Mouse (Mus musculus) thymus, postnatal 14 days (tissue): Measurements from ENCODE around the gene Smoc2.

ENCODE experiments used
- DNase-seq: peaks from one replicate; pipeline ENCODE4 v3.0.0; 2021

Gene Smoc2

GRCm38 (mm10) chr17:14353219-14354079 is 74.1 kb downstream of the Smoc2 start:
- no peak for DNase-seq

- DNase-seq = no peak
Measured at GRCm38 (mm10) chr17:14361511-14361910, 82.2 kb downstream of the Smoc2 start.

DNA sequence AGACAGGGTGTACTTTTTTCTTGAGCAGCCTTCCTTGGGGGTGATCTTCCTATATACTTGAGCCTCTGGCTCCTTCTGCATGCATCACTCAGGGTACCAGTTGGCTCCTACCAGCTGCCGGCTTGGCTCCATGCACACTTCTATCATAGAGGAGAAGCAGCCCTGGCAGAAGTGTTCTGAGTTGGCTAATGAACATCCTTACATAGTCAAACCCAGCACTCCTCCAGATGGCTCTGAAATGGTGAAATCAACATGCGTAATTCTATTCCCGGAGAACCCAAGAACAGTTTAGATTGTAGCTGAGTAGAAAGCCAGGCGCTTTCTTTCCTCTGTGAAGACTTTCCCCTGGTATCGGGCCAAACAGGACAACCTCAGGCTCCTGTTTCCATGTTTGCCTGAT is 91.2 kb downstream of the Smoc2 start:
- DNase-seq = no peak

DNA sequence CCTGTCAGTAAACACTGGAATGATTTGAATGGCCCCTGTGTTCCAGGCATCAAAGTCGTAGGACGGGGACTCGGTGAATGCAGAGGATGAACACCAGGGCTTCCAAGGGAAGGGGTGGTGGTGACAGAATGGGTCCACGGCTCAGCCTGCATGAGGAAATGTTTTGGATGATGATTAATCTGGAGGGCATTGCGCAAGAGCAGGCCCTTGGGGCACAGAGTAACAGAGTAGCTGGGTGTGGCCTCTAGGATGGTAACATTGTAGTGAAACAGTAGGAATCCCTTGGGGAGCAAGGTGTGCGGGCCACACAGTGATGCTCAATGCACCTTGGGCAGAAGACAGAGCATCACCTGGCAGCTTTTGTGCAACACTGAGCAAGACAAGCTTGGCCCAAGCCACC is 92.3 kb downstream of the Smoc2 start:
- DNase-seq = no peak

DNA sequence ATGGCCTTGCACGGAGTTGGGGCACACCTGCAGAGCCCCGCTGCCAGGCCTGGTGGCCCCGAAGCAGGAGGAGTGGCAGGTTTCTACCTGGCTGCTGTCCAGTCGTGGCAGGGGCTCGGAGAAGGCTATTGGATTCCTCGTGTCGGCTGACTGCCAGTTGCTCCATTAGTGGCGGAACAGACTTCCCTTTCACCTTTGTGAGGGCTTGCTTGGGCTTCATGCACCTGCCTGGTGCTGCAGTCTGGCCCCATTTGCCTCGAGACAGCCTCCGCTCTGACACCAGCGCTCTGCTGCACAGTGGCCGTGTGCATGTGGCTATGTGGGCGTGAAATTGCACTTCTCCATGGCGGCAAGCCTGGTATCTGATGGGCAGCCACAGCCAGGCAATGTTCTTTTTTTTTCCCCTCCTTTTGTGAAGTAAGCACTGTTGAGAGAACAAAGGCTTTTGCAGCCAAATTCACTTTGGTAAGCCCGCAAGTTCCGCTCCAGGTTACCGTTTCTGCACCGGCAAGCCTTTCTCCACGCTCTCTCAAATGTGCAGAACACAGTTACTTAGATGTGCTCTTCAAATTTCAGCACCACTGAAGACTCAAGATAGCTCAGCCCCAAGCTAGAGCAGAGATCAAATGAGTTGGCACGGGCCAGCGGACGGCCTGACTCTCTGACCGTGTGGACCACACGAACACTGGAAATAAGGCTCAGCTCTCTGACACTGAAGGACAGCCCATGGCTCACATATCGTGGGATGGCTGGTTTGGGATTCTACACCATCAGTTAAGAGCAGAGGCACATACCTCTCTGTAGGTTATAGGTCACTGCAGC is 93.2 kb downstream of the Smoc2 start:
- DNase-seq = no peak

GRCm38 (mm10) chr17:14378692-14379446 is 99.6 kb downstream of the Smoc2 start:
- no peak for DNase-seq

- DNase-seq = no peak
Measured at GRCm38 (mm10) chr17:14379518-14379917, 100.2 kb downstream of the Smoc2 start.

- no peak for DNase-seq
Measured at GRCm38 (mm10) chr17:14379966-14380365, 100.7 kb downstream of the Smoc2 start.

- DNase-seq = no peak
Measured at GRCm38 (mm10) chr17:14380526-14380925, 101.2 kb downstream of the Smoc2 start.

- DNase-seq = no peak
Measured at GRCm38 (mm10) chr17:14381482-14381881, 102.2 kb downstream of the Smoc2 start.

DNA sequence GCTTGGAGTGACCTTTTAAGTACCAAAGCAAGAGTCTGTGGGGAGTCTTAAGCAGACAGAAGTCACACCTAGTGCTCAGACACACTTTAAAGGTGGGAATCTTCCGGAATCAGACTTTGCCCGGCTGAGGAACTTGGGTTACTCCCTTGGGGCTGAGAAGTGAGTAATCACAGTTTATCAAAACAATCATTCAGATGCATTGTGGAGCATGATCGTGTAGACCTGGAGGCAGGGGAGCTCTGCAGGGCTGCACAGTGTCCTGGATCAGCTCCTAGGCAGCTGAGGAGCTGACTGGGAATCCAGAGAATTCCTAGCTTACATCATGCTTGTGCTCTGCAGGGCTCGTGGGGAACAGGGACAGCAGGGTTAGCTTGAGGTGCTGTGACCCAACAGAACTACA is 104.7 kb downstream of the Smoc2 start:
- DNase-seq = no peak

GRCm38 (mm10) chr17:14384980-14385379 is 105.7 kb downstream of the Smoc2 start:
- DNase-seq = no peak

- no peak for DNase-seq
Measured at GRCm38 (mm10) chr17:14387261-14387660, 108.0 kb downstream of the Smoc2 start.

DNA sequence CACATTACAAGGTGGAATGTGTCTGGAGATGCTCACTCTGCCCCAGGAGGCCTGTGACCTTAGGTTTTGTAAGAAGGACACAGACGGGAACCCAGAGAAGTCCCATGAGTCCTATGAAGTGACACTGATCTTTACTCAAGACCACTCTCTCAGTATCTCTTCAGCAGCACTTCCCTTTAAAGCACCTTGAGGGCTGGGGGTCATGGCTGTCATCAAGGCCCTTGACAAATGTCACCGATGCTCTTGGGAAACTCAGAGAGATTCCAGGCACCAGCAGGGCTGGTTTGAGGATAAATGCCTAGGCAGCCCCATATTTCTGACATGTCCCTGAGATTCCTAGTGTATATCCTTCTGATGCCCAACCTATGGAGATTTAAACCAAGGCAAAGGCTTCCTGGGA is 113.1 kb downstream of the Smoc2 start:
- no peak for DNase-seq

DNA sequence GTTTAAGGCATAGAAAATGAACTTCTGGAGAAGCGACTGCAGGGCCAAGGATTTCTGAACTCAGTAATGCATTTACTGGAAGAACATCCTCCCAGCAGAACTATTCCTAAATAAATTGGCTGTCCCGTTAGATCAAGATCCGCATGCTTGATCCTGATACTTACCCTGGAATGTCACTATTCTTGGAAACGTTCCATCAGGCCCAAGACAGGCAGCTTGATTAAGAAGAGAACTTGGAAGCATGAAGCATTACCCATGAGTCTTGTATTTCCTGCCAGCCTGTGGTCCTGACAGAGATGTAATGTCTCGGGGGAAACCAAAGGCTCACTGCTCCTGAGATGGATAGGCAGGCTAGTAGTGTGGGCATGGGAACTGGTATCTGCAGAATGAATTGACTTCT is 115.6 kb downstream of the Smoc2 start:
- DNase-seq = no peak

- DNase-seq = no peak
Measured at GRCm38 (mm10) chr17:14397456-14397855, 118.2 kb downstream of the Smoc2 start.

- DNase-seq = no peak
Measured at GRCm38 (mm10) chr17:14398650-14399424, 119.5 kb downstream of the Smoc2 start.

GRCm38 (mm10) chr17:14400960-14401359 is 121.7 kb downstream of the Smoc2 start:
- no peak for DNase-seq

DNA sequence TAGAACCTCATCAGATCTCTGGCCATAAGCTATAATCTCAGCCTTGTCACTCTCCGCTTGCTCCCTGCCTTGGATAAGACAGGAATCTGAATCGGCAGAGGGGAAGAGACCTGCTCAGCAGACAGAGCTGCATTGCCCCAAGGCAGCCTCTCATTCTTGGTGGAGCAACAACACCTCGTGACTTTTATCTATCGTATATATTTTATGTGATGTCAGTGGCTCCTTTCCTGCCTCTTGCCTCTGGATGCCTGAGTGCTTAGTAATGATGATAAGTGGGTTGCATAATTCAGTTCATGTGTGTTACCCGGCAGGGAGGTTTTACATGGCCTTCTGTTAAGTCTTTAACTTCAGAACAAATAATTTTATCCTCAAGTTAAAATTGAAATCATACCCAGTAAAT is 128.6 kb downstream of the Smoc2 start:
- DNase-seq = no peak

DNA sequence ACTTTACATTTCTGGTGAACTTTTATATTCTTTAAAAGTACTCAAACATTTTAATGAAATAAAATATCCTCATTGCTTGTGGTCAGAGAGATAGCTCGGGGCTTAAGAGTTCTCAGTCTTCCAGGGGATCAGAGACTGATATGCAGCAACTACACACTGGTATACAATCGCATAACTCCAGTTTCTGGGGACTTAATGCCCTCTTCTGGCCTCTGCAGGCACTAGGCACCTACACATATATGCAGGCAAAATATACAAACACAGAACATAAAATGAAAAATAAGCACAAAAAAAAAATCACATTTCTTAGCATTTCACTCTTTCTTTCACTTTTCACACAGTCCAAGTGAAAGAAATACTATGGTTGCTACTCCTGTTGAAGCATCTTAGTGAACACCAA is 133.2 kb downstream of the Smoc2 start:
- DNase-seq = no peak

DNA sequence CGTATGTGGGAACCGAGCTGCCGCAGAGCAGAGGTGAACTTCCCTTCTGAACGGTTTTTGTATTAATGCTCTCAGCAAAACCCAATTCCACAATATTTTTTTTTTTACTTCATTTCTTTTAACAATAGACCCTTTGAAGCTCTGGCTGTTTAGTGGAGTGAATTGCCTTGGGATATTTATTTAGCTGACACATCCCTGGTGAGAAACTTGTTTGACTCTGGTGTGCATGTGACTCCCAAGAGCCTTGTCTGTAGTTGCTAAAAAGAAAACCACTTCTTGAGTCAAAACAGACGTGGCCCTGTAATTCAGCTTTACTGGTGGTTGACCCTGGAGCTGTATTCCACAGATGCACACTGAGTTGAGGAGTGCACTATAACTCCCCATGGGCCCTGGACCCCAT is 135.2 kb downstream of the Smoc2 start:
- DNase-seq = no peak

DNA sequence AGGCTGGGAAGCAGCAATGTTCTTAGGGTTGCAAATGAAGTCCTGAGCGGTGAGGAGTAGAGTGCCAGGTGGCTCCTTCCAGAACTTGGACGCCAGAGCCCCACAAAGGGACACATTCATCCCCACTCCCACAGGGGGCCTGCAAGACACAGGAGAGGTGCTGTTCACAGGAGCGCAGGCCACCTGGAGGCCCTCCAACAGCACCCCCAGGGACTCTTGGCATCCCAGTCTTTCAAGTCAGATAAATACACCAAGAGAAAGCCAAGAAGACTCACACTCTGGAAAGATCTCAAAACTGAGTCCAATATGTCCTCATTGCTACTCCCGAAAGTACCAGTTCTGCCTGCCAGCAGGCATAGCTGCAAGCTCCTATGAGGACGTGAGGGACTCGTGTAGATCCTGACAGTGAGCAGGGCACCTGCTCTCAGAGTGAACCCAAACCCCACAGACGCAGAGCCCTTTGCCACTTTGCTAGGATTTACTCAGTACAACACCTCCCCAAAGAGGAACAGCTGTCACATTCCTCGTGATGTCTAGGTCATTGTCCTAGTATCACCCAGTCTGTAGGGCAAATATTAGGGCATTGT is 141.2 kb downstream of the Smoc2 start:
- DNase-seq = no peak
